Mouse (Mus musculus) intestine, embryonic 16.5 days (tissue): ENCODE measurements around the gene Sprn. TPM values are rescaled to one million over a fixed set of nuclear protein-coding genes. Genes with fewer than 3 reads are reported as not detected.
"Not testable (repeated sequence)": the region's sequence is repeated elsewhere in the genome, so short reads cannot be mapped to it uniquely, and the experiment has no call there.

Source experiments
- ATAC-seq: fragments of 200-750 bp; cut with Nextera tagmentation; 2 replicates; pipeline ENCODE4 v1.8.0; 2017; ENCODE audit warnings: moderate TSS enrichment, moderate library complexity
- H3K27ac ChIP-seq: fragments of 300-500 bp; sonication (generic); 2 replicates; pipeline ENCODE4 v1.5.1; 2014; ENCODE audit warnings: mild to moderate bottlenecking, low read length
- H3K27me3 ChIP-seq: fragments of 300-500 bp; sonication (generic); replicated peaks from 2 replicates; pipeline ENCODE4 v1.6.1; 2014; ENCODE audit warnings: low read length, control low read depth, mixed read lengths; ENCODE audit not compliant: control insufficient read depth, insufficient read depth
- H3K36me3 ChIP-seq: fragments of 300-500 bp; sonication (generic); 2 replicates; pipeline ENCODE4 v1.6.1; 2014; ENCODE audit warnings: low read length, control low read depth; ENCODE audit not compliant: control insufficient read depth, insufficient read depth
- H3K4me1 ChIP-seq: fragments of 300-500 bp; sonication (generic); 2 replicates; pipeline ENCODE4 v1.6.1; 2014; ENCODE audit warnings: low read length, control low read depth, mixed read lengths; ENCODE audit not compliant: control insufficient read depth, insufficient read depth
- H3K4me2 ChIP-seq: fragments of 300-500 bp; sonication (generic); 2 replicates; pipeline ENCODE4 v1.6.1; 2014; ENCODE audit warnings: low read depth, low read length, control low read depth
- H3K4me3 ChIP-seq: fragments of 300-500 bp; sonication (generic); 2 replicates; pipeline ENCODE4 v1.5.1; 2014; ENCODE audit warnings: mild to moderate bottlenecking, low read length
- H3K9ac ChIP-seq: fragments of 300-500 bp; sonication (generic); 2 replicates; pipeline ENCODE4 v1.6.1; 2014; ENCODE audit warnings: low read depth, low read length
- H3K9me3 ChIP-seq: fragments of 300-500 bp; sonication (generic); 2 replicates; pipeline ENCODE4 v1.6.1; 2016; ENCODE audit warnings: low read length, control low read depth; ENCODE audit not compliant: control insufficient read depth
- WGBS: fragments of 180-500 bp; shearing (Covaris S2); extraction: QIAGEN DNeasy Blood & Tissue Kit; methylation state at CpG from one replicate; pipeline ENCODE4 v1.1.7; 2014; 5-methylcytosine and 5-hydroxymethylcytosine counted together
- polyA plus RNA-seq: library from polyadenylated mRNA; unstranded; fragments of >200 nt; fragmentation: Nextera tagmentation; extraction: Ambion mirVana; gene quantifications from 2 replicates; pipeline ENCODE4 v1.2.1, GENCODE M21; 2015

Sprn gene
- polyA plus RNA-seq, 1 experiment from 2014 or later: 0.89 TPM

DNA sequence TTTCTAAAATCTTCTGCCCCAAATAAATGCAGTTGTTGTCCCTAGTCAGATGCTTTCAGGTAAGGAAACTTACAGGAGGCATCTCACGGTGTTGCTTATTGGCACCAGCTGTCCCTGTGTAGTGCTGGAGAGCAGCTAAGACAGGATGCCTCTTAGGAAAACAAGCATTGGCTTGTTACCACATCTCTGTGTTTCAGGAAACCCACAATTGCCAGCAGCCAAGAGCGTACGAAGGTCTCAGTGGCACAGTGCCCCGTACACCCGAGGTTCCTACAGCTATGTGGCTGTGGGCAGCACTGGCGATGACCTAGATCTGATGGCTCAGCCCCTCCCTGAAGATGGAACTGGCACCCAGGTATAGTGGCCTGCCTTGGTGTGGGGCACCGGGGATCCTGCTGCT is 22.5 kb downstream of the Sprn start:
- not testable (repeated sequence) for ATAC-seq, H3K9me3 ChIP-seq, H3K9ac ChIP-seq, H3K4me3 ChIP-seq, H3K4me1 ChIP-seq, H3K27me3 ChIP-seq, H3K4me2 ChIP-seq, H3K27ac ChIP-seq, H3K36me3 ChIP-seq
- 96% methylated on average over 7 of the region's 7 CpGs for WGBS

DNA sequence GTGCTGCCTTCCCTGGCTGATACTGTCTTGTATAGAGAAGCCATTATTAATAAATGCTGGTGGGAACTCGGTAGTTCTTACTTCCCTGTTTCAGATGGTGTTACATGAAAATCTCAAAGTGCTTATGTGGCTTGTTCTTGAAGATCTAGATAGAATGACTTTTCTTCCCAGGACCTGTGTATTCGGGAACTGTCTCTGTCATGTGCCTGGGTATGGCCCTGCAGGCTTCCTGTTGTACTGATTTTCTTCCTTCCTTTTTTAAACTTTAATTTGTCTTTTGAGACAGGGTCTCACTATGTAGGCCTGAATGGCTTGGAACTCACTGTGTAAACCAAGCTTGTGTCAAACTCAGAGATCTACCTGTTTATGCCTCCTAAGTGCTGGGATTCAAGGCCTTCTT is 26.8 kb downstream of the Sprn start:
- H3K4me1 ChIP-seq: peaks cover 5% of the 10 kb centered on the region; the same call in 1 of the 2 replicates
- no peak overlapping the region for H3K4me2 ChIP-seq
- ATAC-seq: no peak
- H3K9me3 ChIP-seq: no peaks in the 10 kb centered on the region
- H3K9ac ChIP-seq: no peak overlapping the region
- H3K27ac ChIP-seq: no peak overlapping the region
- 0 out of 2 replicates have a peak, but pooled peaks cover 3% of the 10 kb centered on the region for H3K36me3 ChIP-seq
- 77% methylated on average over 2 of the region's 2 CpGs for WGBS
- H3K4me3 ChIP-seq: no peak overlapping the region
- H3K27me3 ChIP-seq: no peaks in the 10 kb centered on the region

DNA sequence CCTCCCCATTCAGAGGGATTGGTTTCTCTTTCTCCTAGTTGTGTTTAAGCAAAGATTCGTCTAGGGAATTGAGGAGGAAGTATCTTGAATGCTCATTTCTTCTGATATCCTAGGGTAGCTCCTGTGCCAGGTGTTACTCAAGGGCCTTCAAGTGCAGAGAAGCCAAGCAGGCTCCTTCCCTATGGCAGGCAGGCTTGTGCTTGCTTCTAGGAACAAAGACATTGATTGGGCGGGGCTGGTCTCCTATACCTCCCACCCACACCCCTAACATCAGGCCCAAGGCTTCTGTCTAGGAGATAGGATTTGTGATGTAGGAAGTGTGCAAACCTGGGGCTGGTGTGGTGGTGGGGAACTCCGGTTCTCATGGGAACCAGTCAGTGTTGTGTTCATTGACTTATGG is 27.7 kb downstream of the Sprn start:
- 0 out of 2 replicates have a peak, but pooled peaks cover 3% of the 10 kb centered on the region for H3K36me3 ChIP-seq
- 79% methylated on average over 3 of the region's 3 CpGs for WGBS
- H3K27ac ChIP-seq: no peak overlapping the region
- no peak overlapping the region for H3K9ac ChIP-seq
- no peak for ATAC-seq
- H3K4me2 ChIP-seq: peak overlapping the region; percentile 41
- peak overlapping the region; percentile 28 for H3K4me3 ChIP-seq
- no peaks in the 10 kb centered on the region for H3K27me3 ChIP-seq
- H3K4me1 ChIP-seq: peaks cover 5% of the 10 kb centered on the region; the same call in 1 of the 2 replicates
- H3K9me3 ChIP-seq: no peaks in the 10 kb centered on the region

DNA sequence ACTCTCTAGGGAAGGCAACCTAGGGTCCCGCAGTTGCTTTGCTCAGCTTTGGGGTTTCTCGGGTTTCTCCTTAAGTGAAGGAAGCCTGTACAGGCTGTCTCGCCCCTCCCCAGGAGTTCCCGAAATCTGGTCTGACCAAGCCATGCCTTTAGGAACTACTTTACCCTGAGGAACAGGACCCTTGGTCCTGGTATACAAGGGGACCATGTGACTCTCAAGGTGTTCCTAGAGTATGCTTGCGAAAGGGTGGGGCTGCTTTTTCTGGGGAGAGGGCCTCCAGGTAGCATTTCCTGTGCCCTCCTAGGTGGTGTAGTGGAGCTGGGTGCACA is 28.7 kb downstream of the Sprn start:
- Histone ChIP-seq H3K36me3 (0 out of 2 replicates have a peak, but pooled peaks cover 3% of the 10 kb centered on the region), H3K27me3 (no peaks in the 10 kb centered on the region), H3K9ac (peak overlapping the region; percentile 80), H3K4me1 (peaks cover 5% of the 10 kb centered on the region), H3K4me2 (peak overlapping the region; percentile 88), H3K27ac (peak overlapping the region; percentile 63), H3K4me3 (peak overlapping the region; percentile 66), H3K9me3 (no peaks in the 10 kb centered on the region)
- ATAC-seq: peak; percentile 34
- WGBS: 3% methylated on average over 5 of the region's 5 CpGs

DNA sequence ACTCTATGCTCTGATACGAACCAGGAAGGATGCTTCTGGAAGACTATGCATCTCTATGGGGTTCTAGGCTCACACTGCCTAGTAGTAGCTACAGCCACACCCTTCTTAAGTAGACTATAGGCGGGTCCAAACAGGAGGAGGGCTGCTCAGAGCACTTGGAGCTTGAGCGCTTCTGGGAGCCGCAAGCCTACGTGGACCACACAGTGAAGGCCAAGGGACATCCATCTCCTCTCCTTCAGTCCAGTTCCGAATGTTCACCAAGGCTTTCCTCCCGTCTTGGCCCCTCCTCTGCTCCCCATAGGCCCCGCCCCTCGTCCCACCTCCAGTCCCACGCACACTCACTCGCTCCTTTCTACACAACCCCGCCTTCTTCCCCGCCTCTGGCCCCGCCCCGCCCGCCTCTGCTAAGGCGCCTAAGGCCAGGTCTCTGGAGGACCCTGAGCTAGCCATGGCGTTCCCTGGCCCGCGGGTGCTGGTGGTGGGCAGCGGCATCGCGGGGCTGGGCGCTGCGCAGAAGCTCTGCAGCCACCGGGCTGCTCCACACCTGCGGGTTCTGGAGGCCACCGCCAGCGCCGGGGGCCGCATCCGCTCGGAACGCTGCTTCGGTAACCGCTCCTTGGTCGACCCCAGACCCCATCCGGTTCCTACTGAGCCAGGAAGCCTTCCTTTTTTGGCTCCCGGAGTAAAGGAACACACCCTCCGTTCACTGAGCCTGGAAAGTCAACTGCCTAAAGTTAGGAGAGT is 29.2 kb downstream of the Sprn start:
- ATAC-seq: peak; percentile 97
- 1% methylated on average over 40 of the region's 40 CpGs for WGBS
- H3K27me3 ChIP-seq: no peaks in the 10 kb centered on the region

DNA sequence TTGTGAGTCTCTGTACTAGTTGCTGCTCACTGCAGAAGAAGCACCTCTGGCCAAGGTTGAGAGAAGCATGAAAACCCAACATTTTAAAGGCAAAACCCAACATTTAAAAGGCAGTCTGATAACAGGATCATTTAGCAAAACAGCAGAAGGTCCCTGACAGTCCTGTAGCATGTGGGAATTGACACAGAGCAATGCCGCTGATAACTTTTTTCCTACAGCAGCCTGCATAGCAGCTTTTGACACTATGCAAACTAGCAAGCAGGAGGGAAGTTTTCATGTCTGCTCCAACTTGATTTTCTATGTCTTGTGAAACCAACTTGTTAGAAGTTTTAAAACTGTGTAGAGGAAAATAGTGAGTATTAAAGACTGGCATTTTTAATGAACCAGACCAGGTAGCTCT is 30.3 kb downstream of the Sprn start:
- H3K9me3 ChIP-seq: no peaks in the 10 kb centered on the region
- no peak overlapping the region for H3K27ac ChIP-seq
- peaks cover 5% of the 10 kb centered on the region for H3K4me1 ChIP-seq
- H3K27me3 ChIP-seq: no peaks in the 10 kb centered on the region
- ATAC-seq: no peak
- H3K9ac ChIP-seq: no peak overlapping the region
- H3K4me3 ChIP-seq: no peak overlapping the region
- 90% methylated on average over 1 of the region's 1 CpGs for WGBS
- H3K36me3 ChIP-seq: no peaks in the 10 kb centered on the region
- H3K4me2 ChIP-seq: no peak overlapping the region

More for the DNA sequence above, 29.2 kb downstream of the Sprn start:
- Histone ChIP-seq H3K4me1 (peaks cover 5% of the 10 kb centered on the region), H3K4me2 (peak overlapping the region; percentile 88), H3K4me3 (peak overlapping the region; percentile 66), H3K9me3 (no peaks in the 10 kb centered on the region), H3K9ac (peak overlapping the region; percentile 80), H3K36me3 (0 out of 2 replicates have a peak, but pooled peaks cover 2% of the 10 kb centered on the region), H3K27ac (peak overlapping the region; percentile 63)

DNA sequence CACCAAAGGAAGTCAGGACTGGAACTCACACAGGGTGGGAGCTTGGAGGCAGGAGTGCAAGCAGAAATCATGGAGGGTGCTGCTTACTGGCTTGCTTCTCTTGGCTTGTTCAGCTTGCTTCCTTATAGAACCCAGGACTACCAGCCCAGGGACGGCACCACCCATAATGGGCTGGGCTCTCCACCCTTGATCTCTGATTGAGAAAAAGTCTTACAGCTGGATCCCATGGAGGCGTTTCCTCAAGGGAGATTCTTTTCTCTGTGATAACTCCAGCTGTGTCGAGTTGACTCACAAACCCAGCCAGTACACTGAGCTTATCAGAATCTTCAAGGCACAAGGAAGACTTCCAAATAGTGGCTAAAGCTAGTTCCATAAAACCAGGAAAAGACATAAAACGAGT is 31.9 kb downstream of the Sprn start:
- Histone ChIP-seq H3K4me1 (peaks cover 5% of the 10 kb centered on the region), H3K27ac (peak overlapping the region; percentile 50), H3K9ac (no peak overlapping the region), H3K27me3 (no peaks in the 10 kb centered on the region), H3K36me3 (no peaks in the 10 kb centered on the region), H3K9me3 (no peaks in the 10 kb centered on the region), H3K4me3 (no peak overlapping the region), H3K4me2 (no peak overlapping the region)
- peak; percentile 39 for ATAC-seq
- WGBS: 27% methylated on average over 4 of the region's 4 CpGs

DNA sequence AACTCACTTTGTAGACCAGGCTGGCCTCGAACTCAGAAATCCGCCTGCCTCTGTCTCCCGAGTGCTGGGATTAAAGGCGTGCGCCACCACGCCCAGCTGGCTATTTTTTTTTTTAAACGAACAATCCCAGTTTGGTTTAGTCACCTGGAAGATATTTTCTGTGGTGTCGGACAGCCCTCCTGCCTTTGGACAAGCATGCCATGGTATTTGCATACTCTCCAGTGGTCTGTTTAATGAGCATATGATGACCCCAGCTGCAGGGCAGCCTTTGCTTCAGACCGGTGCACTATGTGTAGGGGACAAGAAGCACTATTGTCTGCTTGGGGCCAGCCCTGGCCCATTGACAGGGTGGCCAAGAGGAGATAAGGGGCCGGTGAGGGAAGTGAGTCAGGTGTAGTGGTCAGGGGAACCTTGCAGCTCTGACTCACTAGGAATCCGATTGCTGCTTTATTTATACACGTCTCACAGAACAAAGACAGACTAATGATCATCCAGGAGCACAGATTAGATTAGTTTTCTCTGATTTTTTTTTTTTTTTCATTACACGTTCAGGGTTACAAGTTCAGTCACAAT is 33.3 kb downstream of the Sprn start:
- H3K4me3 ChIP-seq: no peak overlapping the region
- peak overlapping the region; percentile 26; the same call in 1 of the 2 replicates for H3K27ac ChIP-seq
- H3K9ac ChIP-seq: no peak overlapping the region
- no peaks in the 10 kb centered on the region for H3K36me3 ChIP-seq
- H3K4me2 ChIP-seq: no peak overlapping the region
- H3K27me3 ChIP-seq: no peaks in the 10 kb centered on the region
- ATAC-seq: no peak
- H3K4me1 ChIP-seq: peaks cover 5% of the 10 kb centered on the region
- no peaks in the 10 kb centered on the region for H3K9me3 ChIP-seq
- 64% methylated on average over 13 of the region's 13 CpGs for WGBS

DNA sequence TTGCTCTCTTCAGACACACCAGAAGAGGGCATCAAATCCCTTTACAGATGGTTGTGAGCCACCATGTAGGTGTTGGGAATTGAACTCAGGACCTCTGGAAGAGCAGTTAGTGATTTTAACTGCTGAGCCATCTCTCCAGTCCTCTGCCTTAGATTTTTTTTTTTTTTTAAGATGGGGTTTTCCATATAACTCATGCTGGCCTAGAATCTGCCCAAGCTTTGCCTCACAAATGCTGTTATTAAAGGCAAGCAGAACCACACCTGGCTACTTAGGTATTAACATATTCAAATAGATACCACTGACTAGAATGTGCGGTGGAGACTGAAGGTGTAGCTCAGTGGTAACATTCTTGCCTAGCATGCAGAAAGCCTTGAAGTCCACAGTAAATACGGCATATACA is 34.2 kb downstream of the Sprn start:
- Histone ChIP-seq H3K27me3 (no peaks in the 10 kb centered on the region), H3K27ac (no peak overlapping the region), H3K4me3 (no peak overlapping the region), H3K4me2 (no peak overlapping the region), H3K36me3 (no peaks in the 10 kb centered on the region), H3K4me1 (peaks cover 2% of the 10 kb centered on the region; the same call in 1 of the 2 replicates), H3K9me3 (no peaks in the 10 kb centered on the region), H3K9ac (no peak overlapping the region)
- no peak for ATAC-seq
- WGBS: 92% methylated on average over 2 of the region's 2 CpGs
